Comparison of ENCODE assay signal across 8 mouse cellular contexts in the genomic region with DNA sequence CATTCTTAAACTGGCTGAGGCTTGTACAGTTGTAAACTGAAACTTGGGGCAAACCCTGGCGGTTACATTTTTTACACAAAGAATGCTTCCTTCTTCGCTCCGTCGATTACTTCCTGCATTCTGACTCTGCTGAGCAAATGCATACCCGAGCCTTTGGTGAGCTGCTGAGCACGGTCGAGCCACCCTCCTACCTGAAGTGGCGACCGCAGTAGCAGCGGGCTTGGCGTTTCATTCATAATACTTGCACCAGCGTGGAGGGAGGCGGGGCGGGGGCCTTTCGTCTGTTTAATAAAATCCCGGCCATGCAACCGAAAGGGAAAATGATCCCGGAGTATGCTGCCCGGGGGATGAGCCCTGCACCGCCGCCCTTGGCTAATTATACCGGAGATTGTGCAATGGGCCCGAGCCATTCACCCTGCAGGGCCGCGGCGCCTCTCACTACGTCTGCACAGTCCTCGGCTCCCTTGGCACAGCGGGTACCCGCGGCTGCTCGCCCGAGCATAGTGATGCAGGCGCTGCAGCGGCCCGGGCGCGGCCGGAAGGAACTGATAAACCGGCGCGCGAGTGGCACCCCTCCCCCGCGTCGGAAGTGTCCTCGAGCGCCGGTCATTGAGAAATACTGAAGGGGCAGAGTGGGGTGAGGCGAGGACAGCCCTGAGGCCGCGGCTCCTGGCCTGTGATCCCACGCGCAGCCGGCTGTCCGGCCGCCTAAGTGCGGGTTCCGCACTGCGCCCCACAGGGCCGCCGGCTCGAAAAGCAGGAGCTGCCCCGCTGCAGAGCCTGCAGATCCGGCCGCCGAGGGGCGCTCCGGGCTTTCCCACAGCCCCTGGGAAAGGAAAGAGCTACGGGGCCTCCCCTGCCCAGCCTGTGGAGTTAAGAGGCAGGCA. TPM values are rescaled to one million over a fixed set of nuclear protein-coding genes. Genes with fewer than 3 reads are reported as not detected.
DNase-seq lines count a peak whose midpoint lies in the region; ATAC-seq lines count a peak whose summit lies in the region.

No protein-coding gene starts in this region.

- peak overlapping the region; percentile 84 for H3K9ac ChIP-seq in embryonic facial prominence, embryonic 11.5 days (replicated peaks; ENCODE audit: low read length)
- H3K9ac ChIP-seq in limb, embryonic 13.5 days: peak overlapping the region; percentile 82
- peak overlapping the region; percentile 73 for H3K9ac ChIP-seq in midbrain, embryonic 14.5 days (replicated peaks; ENCODE audit: low read length)

- no peaks in the 10 kb centered on the region; the same call in 1 of the 2 replicates for H3K27me3 ChIP-seq in embryonic facial prominence, embryonic 11.5 days (ENCODE audit: control insufficient read depth, insufficient read depth, low read length)
- no peaks in the 10 kb centered on the region for H3K27me3 ChIP-seq in limb, embryonic 13.5 days
- 0 out of 2 replicates have a peak, but pooled peaks cover 4% of the 10 kb centered on the region for H3K27me3 ChIP-seq in midbrain, embryonic 14.5 days (ENCODE audit: control insufficient read depth, insufficient read depth, low read length)

- DNase-seq in 3T3-L1 (ENCODE audit: low read depth, low spot score): peak; percentile 79
- DNase-seq in adrenal gland, postnatal 25 days: peak; percentile 84
- peak; percentile 92 for DNase-seq in embryonic facial prominence, embryonic 11.5 days (ENCODE audit: low spot score)
- DNase-seq in heart, adult 18-20 months: peak; percentile 90 to 91
- peak; percentile 90 for DNase-seq in kidney, adult 18-20 months
- peak; percentile 89 for DNase-seq in midbrain, embryonic 14.5 days
- peak; percentile 67 for DNase-seq in spleen, adult 12 weeks (ENCODE audit: low spot score)

- ATAC-seq in embryonic facial prominence, embryonic 11.5 days (replicated peaks; ENCODE audit: insufficient number of reproducible peaks, low FRiP score, low TSS enrichment, low read depth): peak; percentile 68
- ATAC-seq in limb, embryonic 13.5 days (ENCODE audit: low FRiP score, low read depth): peak; percentile 64
- peak; percentile 71 for ATAC-seq in midbrain, embryonic 14.5 days (ENCODE audit: low FRiP score, low TSS enrichment)

- H3K36me3 ChIP-seq in embryonic facial prominence, embryonic 11.5 days (replicated peaks; ENCODE audit: control insufficient read depth, insufficient read depth, low read depth, low read length): no peaks in the 10 kb centered on the region
- no peaks in the 10 kb centered on the region for H3K36me3 ChIP-seq in limb, embryonic 13.5 days
- H3K36me3 ChIP-seq in midbrain, embryonic 14.5 days (ENCODE audit: control insufficient read depth, insufficient read depth, low read length): no peaks in the 10 kb centered on the region

- peak overlapping the region; percentile 91 for H3K27ac ChIP-seq in embryonic facial prominence, embryonic 11.5 days (replicated peaks; ENCODE audit: low read depth, low read length)
- peak overlapping the region; percentile 95 for H3K27ac ChIP-seq in limb, embryonic 13.5 days
- peak overlapping the region; percentile 86 for H3K27ac ChIP-seq in midbrain, embryonic 14.5 days (replicated peaks; ENCODE audit: low read depth, low read length)

- H3K9me3 ChIP-seq in embryonic facial prominence, embryonic 11.5 days (replicated peaks; ENCODE audit: control insufficient read depth, low read length): no peaks in the 10 kb centered on the region
- H3K9me3 ChIP-seq in limb, embryonic 13.5 days: no peaks in the 10 kb centered on the region
- no peaks in the 10 kb centered on the region for H3K9me3 ChIP-seq in midbrain, embryonic 14.5 days (ENCODE audit: control insufficient read depth, low read length)

- H3K4me2 ChIP-seq in embryonic facial prominence, embryonic 11.5 days (ENCODE audit: low read depth, low read length): peak overlapping the region; percentile 83
- H3K4me2 ChIP-seq in limb, embryonic 13.5 days (replicated peaks): peak overlapping the region; percentile 81
- H3K4me2 ChIP-seq in midbrain, embryonic 14.5 days (ENCODE audit: low read length): peak overlapping the region; percentile 83

- H3K4me3 ChIP-seq in embryonic facial prominence, embryonic 11.5 days (ENCODE audit: low read depth, low read length): peak overlapping the region; percentile 65
- peak overlapping the region; percentile 69 for H3K4me3 ChIP-seq in limb, embryonic 13.5 days
- peak overlapping the region; percentile 59 for H3K4me3 ChIP-seq in midbrain, embryonic 14.5 days (replicated peaks; ENCODE audit: low read depth, low read length)

- peaks cover 3% of the 10 kb centered on the region; the same call in 1 of the 2 replicates for H3K4me1 ChIP-seq in embryonic facial prominence, embryonic 11.5 days (ENCODE audit: control insufficient read depth, insufficient read depth, low read length)
- H3K4me1 ChIP-seq in limb, embryonic 13.5 days: peaks cover 17% of the 10 kb centered on the region
- H3K4me1 ChIP-seq in midbrain, embryonic 14.5 days (ENCODE audit: control insufficient read depth, insufficient read depth, low read length): peaks cover 11% of the 10 kb centered on the region

- WGBS in embryonic facial prominence, embryonic 11.5 days: under 1% methylated on average over 70 of the region's 70 CpGs
- under 1% methylated on average over 70 of the region's 70 CpGs for WGBS in limb, embryonic 13.5 days
- under 1% methylated on average over 70 of the region's 70 CpGs for WGBS in midbrain, embryonic 14.5 days

RNA-seq across cellular contexts. Expression of a gene that starts 4.1 kb away (rescaled TPM):
- 30.1 and 34.5 TPM in 2 replicates for total RNA-seq in adrenal gland, postnatal 25 days (2021)
- 6.4 and 7.3 TPM in 2 replicates for polyA plus RNA-seq in embryonic facial prominence, embryonic 11.5 days (2014; fragmentation: Nextera tagmentation; extraction: Ambion mirVana)
- total RNA-seq in heart, adult 18-20 months (2021): 10 to 100 TPM; 18.0 to 20.7 TPM
- polyA plus RNA-seq in limb, embryonic 13.5 days (2015; fragmentation: Nextera tagmentation; extraction: Ambion mirVana): 8.5 and 9.2 TPM in 2 replicates
- 5.5 and 6.2 TPM in 2 replicates for polyA plus RNA-seq in midbrain, embryonic 14.5 days (2014; fragmentation: Nextera tagmentation; extraction: Ambion mirVana)

Comparison
In these comparisons a context has a peak if more than half of its experiments do, and no peak if none do; other contexts are left out.
1. Peak in every context shown above with its lines: DNase-seq, ATAC-seq, H3K4me3 ChIP-seq and H3K27ac ChIP-seq.